Mouse (Mus musculus) adrenal gland, adult 8-10 months (tissue): ENCODE measurements around the gene Ctnnbl1. TPM values are rescaled to one million over a fixed set of nuclear protein-coding genes. Genes with fewer than 3 reads are reported as not detected.

Experiments
- DNase-seq: peaks from one replicate; pipeline ENCODE4 v3.0.0; 2022
- total RNA-seq, 4 experiments: library from RNA; stranded (reverse); gene quantifications; 2 replicates each; pipeline ENCODE4 v1.2.4; 2022

Ctnnbl1 gene
- total RNA-seq, 4 experiments from 2014 or later = 16.6 to 28.6 (median 21.0) TPM

DNA sequence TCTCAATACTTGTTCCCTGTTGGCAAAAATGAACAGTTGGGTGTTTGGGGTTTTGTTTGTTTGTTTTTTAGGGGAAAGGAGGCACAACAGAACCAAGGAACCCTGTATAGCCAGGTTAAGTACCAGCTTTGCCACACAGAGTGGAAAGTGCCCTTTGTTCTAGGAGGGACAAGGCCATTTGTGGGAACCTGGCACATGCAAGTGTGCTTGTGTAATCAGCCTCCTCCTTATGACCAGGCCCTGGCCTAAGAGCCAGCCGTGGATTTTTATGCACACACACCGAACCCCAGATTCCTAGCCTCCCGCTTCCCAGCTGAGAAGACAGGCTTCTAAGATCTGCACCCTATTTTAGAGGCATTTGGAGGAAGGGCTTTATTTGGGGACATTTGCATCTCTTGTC lies 140.2 kb downstream of the Ctnnbl1 start:
- DNase-seq = peak; percentile 63

GRCm38 (mm10) chr2:157877967-157878366 lies 140.8 kb downstream of the Ctnnbl1 start:
- DNase-seq = no peak

GRCm38 (mm10) chr2:157881939-157882338 lies 144.7 kb downstream of the Ctnnbl1 start:
- no peak for DNase-seq

DNA sequence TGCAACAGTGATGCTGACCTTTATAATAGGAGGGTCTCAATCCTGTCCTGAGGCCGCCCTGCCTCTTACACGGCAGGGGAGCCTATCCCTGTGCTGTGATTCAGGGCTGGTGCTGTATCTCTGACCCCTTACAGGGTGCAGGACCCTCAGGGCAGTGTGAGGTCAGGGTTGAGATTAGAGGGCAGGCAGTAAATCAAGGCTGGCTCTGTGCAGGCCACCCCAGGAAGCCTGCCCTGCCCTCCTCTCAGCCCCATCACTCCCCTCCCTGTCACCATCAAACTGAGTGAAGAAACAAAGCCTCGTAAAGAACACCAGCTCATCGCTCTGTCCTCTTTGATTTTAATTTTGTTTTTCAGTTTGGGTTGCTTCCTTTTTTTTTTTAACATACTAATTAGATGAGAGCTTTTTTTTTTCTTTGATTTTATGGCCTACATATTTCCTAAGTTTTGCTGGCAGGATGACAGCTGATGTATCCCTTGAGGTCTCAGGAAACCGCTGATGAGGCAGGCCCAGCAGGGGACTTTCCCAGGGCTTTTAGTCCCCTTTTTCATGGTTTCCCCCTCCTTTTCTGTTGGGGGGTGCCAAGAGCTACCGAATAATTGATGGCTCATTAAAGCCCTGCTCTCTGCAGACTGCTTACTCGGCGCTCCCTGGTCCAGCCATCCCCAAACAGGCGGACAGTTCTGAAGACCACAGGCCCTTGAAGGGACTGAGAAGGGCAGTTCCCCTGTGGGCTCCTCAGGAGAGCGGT lies 150.2 kb downstream of the Ctnnbl1 start:
- no peak for DNase-seq

DNA sequence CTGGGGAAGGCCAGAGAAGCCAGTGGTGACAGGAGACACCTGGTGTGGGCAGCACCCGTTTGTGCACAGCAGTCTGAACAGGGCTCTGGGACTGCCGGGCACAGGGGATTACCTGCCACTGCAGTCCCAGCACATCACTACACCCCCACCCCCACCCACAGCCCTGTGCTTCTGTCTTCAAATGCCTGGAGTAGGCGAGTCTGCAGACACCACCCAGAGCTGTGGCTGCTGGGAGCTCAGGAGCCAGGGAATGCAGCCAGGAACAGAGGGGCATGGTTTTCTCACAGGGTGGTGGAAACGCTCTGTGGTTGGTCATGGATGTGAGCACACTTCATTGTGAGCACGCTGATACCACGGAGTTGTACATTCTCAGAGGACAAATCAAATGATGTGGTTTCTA lies 154.0 kb downstream of the Ctnnbl1 start:
- DNase-seq = no peak

GRCm38 (mm10) chr2:157897131-157897530 lies 159.9 kb downstream of the Ctnnbl1 start:
- no peak for DNase-seq

GRCm38 (mm10) chr2:157913204-157913636 lies 176.0 kb downstream of the Ctnnbl1 start:
- DNase-seq = peak; percentile 62

GRCm38 (mm10) chr2:157913705-157914104 lies 176.5 kb downstream of the Ctnnbl1 start:
- DNase-seq = no peak

DNA sequence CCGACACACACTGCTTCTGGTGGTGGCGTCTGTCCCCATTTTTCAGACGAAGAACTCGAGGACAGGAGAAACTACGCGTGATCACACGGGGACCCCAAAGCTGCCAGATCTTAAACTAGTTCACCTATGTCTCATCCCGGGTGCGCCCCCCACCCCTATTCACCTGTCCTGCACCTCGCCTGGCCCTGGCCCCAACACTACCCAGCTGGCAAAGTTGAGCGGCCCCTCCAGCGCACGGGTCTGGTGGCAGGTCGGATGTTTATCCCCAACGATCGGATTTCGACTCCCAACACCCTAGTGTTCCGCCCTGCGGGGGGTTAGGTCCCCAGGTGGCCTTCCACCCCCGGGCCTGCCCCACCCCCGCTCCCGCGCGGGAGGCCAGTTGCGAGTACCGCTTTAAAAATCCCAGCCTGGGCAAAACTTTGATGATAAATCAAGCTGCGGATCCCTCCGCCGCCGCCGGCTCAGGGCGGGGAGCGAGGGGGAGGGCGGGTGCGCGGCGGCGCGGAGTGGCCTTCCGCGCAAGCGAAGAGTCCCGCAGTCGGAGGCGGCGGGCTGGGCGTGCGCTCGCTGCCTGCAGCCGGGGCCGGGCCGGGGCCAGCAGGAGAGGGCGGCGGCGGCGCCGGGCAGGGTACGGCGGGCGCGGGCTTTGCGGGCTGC lies 177.0 kb downstream of the Ctnnbl1 start, which contains the start of gene Vstm2l:
TSS of gene Vstm2l (plus strand) at position 549 of the 660 bp plus-strand sequence.
- DNase-seq = no peak

DNA sequence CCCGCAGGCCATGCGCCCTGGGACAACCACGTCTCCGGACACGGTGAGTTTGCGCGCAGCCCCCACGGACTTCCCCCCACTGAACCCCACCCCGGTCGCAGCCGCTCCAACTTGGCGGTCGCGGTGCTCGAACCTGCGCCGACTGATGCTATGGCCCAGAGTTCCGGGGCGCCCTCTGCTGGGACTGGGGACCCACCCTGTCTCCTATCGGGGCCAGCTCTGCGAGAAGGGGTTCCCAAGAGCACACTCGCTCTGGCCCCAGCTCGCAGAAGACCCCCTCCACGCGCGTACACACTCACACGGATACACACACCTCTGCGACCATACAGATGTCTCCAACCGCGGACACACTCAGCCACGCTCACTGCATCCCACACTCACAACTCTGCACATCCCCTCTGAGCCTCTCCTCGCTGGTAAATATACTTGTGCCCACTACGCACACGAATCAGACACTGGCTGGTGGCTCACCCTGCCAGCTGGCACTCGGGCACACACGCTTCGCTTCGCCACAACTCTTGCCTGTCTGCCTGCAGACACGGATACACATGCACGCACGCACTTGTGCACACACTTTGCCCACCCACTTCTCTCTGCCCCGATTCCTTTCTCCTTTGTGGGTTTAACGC lies 177.8 kb downstream of the Ctnnbl1 start:
- no peak for DNase-seq

DNA sequence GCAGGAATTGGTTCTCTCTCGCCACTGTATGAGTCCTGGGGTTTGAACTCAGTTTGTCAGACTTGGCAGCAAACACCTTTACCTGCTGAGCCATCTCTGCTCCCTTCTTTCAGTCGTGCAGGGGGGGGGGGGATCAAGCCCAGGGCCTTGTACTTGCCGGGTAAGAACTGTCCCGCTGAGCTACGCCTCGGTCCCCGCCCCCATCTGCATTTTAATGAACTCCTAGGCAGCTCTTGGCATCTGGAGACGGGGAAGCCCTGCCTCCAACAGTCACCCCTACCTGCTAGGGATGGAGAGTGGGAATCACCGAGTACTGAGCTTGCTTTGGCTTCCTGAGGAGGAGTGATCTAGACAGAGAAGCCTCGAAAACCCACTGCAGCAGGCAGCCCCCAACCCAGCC lies 181.3 kb downstream of the Ctnnbl1 start:
- no peak for DNase-seq

- DNase-seq = no peak
Observed at GRCm38 (mm10) chr2:157921551-157921950, 184.3 kb downstream of the Ctnnbl1 start.

DNA sequence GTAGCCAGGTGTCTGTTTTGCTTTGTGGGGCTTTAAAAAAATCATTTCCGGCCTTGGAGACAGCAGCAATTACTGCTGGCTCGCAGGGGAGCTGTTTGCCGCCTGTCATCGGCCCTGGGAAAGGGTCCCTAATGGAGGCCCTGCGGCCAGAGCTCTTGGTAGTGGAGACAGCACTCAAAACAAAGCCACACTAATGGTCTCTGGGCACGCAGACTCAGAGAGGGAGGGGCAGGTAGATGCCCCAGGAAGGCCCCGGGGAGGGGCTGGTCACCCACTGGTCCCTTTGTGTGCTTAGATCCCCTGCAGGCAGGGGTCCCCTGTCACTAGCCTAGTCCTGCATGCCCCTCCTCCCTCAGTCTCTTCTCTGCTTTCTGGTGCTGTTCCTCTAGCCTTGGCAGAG lies 186.2 kb downstream of the Ctnnbl1 start:
- DNase-seq = no peak

GRCm38 (mm10) chr2:157924504-157924903 lies 187.3 kb downstream of the Ctnnbl1 start:
- no peak for DNase-seq

- no peak for DNase-seq
Observed at GRCm38 (mm10) chr2:157926502-157926901, 189.3 kb downstream of the Ctnnbl1 start.

DNA sequence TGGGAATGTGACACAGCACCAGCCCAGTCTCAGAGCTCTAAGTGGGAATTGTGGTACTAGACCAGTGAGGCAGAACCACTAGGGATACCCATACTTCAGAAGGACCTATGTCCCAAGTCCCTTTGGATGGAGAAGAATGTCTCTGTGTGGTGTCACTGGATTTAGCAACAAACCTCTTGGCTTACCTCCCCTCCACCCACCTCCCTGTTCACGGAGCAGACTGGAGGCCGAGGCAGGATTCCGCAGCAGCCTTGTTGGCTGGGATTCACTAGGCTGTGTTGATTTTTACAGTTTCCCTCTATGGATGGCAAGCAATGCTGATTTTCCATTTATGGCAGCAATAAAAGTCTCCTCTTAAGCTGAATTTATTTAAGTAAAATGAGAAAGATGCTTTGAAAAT lies 189.7 kb downstream of the Ctnnbl1 start:
- DNase-seq = no peak

GRCm38 (mm10) chr2:157927397-157927796 lies 190.2 kb downstream of the Ctnnbl1 start:
- DNase-seq = no peak

DNA sequence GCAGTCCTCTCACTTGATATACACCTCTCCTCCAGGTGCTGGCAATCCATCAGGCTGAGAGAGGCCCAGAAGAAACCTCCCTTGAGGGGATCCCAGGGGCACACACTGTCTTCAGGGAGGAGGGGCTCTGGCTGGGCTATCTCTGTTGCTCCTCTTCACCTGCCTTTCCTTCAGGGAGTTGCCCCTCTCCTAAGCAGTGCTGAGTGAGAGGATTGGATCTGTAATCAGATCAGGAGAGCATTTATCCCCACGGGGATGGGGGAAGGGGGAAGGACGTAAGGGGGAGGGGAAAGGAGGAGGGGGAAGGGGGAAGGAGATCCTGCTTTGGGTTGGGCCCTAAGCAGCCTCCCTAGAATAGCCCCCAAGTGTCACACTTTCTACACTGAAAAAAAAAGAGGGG lies 190.6 kb downstream of the Ctnnbl1 start:
- no peak for DNase-seq

GRCm38 (mm10) chr2:157932655-157933054 lies 195.5 kb downstream of the Ctnnbl1 start:
- DNase-seq = no peak

- DNase-seq = no peak
Observed at GRCm38 (mm10) chr2:157935444-157936171, 198.4 kb downstream of the Ctnnbl1 start.

GRCm38 (mm10) chr2:157936676-157937075 lies 199.5 kb downstream of the Ctnnbl1 start:
- DNase-seq = no peak

- DNase-seq = no peak
Observed at GRCm38 (mm10) chr2:157940586-157941185, 203.5 kb downstream of the Ctnnbl1 start.
